Mouse (Mus musculus) hindbrain, embryonic 12.5 days (tissue): ENCODE results near the gene Cux2. TPM values are rescaled to one million over a fixed set of nuclear protein-coding genes. Genes with fewer than 3 reads are reported as not detected.

ENCODE experiments used
- ATAC-seq: fragments of 200-750 bp; cut with Nextera tagmentation; 2 replicates; pipeline ENCODE4 v1.8.0; 2017; ENCODE audit warnings: moderate TSS enrichment; ENCODE audit not compliant: low FRiP score
- H3K27ac ChIP-seq: fragments of 300-500 bp; sonication (generic); 2 replicates; pipeline ENCODE4 v1.5.1; 2016; ENCODE audit warnings: mild to moderate bottlenecking
- H3K27me3 ChIP-seq: fragments of 300-500 bp; sonication (generic); 2 replicates; pipeline ENCODE4 v1.6.1; 2016; ENCODE audit warnings: mild to moderate bottlenecking
- H3K36me3 ChIP-seq: fragments of 300-500 bp; sonication (generic); 2 replicates; pipeline ENCODE4 v1.6.1; 2016; ENCODE audit warnings: mild to moderate bottlenecking
- H3K4me1 ChIP-seq: fragments of 300-500 bp; sonication (generic); 2 replicates; pipeline ENCODE4 v1.6.1; 2016
- H3K4me2 ChIP-seq: fragments of 300-500 bp; sonication (generic); replicated peaks from 2 replicates; pipeline ENCODE4 v1.6.1; 2016; ENCODE audit warnings: mild to moderate bottlenecking
- H3K4me3 ChIP-seq: fragments of 300-500 bp; sonication (generic); 2 replicates; pipeline ENCODE4 v1.5.1; 2016; ENCODE audit warnings: mild to moderate bottlenecking
- H3K9ac ChIP-seq: fragments of 300-500 bp; sonication (generic); 2 replicates; pipeline ENCODE4 v1.6.1; 2016; ENCODE audit warnings: mild to moderate bottlenecking, moderate library complexity
- H3K9me3 ChIP-seq: fragments of 300-500 bp; sonication (generic); replicated peaks from 2 replicates; pipeline ENCODE4 v1.6.1; 2016; ENCODE audit warnings: mild to moderate bottlenecking
- WGBS: fragments of 180-500 bp; shearing (Covaris S2); methylation state at CpG from one replicate; pipeline ENCODE4 v1.1.7; 2016; 5-methylcytosine and 5-hydroxymethylcytosine counted together
- polyA plus RNA-seq: library from polyadenylated mRNA; unstranded; fragments of >200 nt; fragmentation: Nextera tagmentation; extraction: Ambion mirVana; gene quantifications from 2 replicates; pipeline ENCODE4 v1.2.1, GENCODE M21; 2016

Gene Cux2
- polyA plus RNA-seq, 1 experiment from 2014 or later = 25.7 TPM

- no peaks in the 10 kb centered on the region for H3K27me3 ChIP-seq
- ATAC-seq = no peak
- no peak overlapping the region for H3K27ac ChIP-seq
- H3K4me2 ChIP-seq = no peak overlapping the region
- no peaks in the 10 kb centered on the region for H3K36me3 ChIP-seq
- H3K9me3 ChIP-seq = no peaks in the 10 kb centered on the region
- H3K9ac ChIP-seq = no peak overlapping the region
- peaks cover 48% of the 10 kb centered on the region for H3K4me1 ChIP-seq
- WGBS = 80% methylated on average over 5 of the region's 5 CpGs
- no peak overlapping the region for H3K4me3 ChIP-seq
Observed at GRCm38 (mm10) chr5:121955806-121956205, 94.1 kb downstream of the Cux2 start.

DNA sequence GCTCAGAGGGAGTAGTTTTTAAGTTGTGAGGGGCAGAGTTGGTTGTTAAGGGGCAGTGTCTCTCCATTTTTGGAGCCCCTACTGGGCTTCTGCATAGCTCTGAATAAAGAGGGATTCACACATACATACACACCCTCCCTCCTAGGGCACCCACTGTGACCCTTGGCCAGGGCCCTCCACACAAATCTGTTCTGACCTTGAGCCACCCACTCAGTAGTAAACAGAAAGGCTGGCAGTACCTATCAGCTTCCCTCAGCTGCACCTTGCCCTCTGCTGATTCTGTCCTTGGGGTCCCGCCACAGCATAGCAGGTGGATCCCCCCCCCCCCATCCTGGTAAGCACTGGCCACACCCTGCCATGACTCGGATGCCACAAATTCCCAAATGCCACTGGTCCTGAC, 99.7 kb downstream of the Cux2 start:
- Histone ChIP-seq H3K27me3 (peaks cover 12% of the 10 kb centered on the region; the same call in 1 of the 2 replicates), H3K36me3 (no peaks in the 10 kb centered on the region), H3K9ac (no peak overlapping the region), H3K4me2 (no peak overlapping the region), H3K27ac (peak overlapping the region; percentile 93), H3K4me1 (peaks cover 54% of the 10 kb centered on the region), H3K4me3 (no peak overlapping the region), H3K9me3 (no peaks in the 10 kb centered on the region)
- WGBS = 77% methylated on average over 2 of the region's 2 CpGs
- no peak for ATAC-seq

DNA sequence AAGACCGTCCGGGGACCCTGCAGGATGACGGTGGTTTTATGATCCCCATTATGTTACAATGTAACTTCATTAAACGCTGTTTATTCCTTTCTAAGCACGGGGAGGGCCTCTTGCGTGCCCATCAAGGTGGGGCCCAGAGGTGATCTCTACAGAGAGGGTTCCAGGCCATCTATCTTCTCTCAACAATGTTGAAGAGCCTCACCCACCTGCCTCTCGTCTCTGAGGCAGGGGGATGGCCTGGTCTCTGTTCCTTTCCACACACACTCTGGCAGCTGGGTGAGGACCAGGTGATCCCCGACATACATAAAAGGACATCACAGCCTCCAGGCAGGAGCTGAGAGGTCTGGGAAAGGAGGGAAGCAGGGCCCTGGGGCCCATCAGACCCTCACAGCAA, 100.9 kb downstream of the Cux2 start:
- 0 out of 2 replicates have a peak overlapping the region, but pooled peaks have one; percentile 54 for H3K9ac ChIP-seq
- no peaks in the 10 kb centered on the region for H3K36me3 ChIP-seq
- peak overlapping the region; percentile 93 for H3K27ac ChIP-seq
- H3K4me2 ChIP-seq = peak overlapping the region; percentile 59
- 29% methylated on average over 8 of the region's 8 CpGs for WGBS
- H3K9me3 ChIP-seq = no peaks in the 10 kb centered on the region
- no peak overlapping the region for H3K4me3 ChIP-seq
- peaks cover 12% of the 10 kb centered on the region; the same call in 1 of the 2 replicates for H3K27me3 ChIP-seq
- peak; percentile 47 for ATAC-seq
- H3K4me1 ChIP-seq = peaks cover 48% of the 10 kb centered on the region

GRCm38 (mm10) chr5:121948302-121949049, 101.4 kb downstream of the Cux2 start:
- Histone ChIP-seq H3K36me3 (no peaks in the 10 kb centered on the region), H3K27me3 (peaks cover 12% of the 10 kb centered on the region; the same call in 1 of the 2 replicates), H3K4me3 (peak overlapping the region; percentile 30), H3K27ac (peak overlapping the region; percentile 93), H3K4me1 (peaks cover 48% of the 10 kb centered on the region), H3K9ac (peak overlapping the region; percentile 54), H3K4me2 (peak overlapping the region; percentile 59), H3K9me3 (no peaks in the 10 kb centered on the region)
- WGBS = 4% methylated on average over 44 of the region's 44 CpGs
- peak; percentile 78 for ATAC-seq

- no peak for ATAC-seq
- no peak overlapping the region for H3K4me2 ChIP-seq
- H3K27ac ChIP-seq = peak overlapping the region; percentile 49
- peaks cover 45% of the 10 kb centered on the region for H3K4me1 ChIP-seq
- H3K36me3 ChIP-seq = no peaks in the 10 kb centered on the region
- peaks cover 12% of the 10 kb centered on the region; the same call in 1 of the 2 replicates for H3K27me3 ChIP-seq
- no peaks in the 10 kb centered on the region for H3K9me3 ChIP-seq
- H3K4me3 ChIP-seq = no peak overlapping the region
- WGBS = 69% methylated on average over 7 of the region's 7 CpGs
- H3K9ac ChIP-seq = no peak overlapping the region
Observed at GRCm38 (mm10) chr5:121946657-121947245, 103.2 kb downstream of the Cux2 start.

GRCm38 (mm10) chr5:121945819-121946218, 104.1 kb downstream of the Cux2 start:
- no peak overlapping the region for H3K4me2 ChIP-seq
- H3K27me3 ChIP-seq = peaks cover 12% of the 10 kb centered on the region; the same call in 1 of the 2 replicates
- WGBS = 50% methylated on average over 6 of the region's 6 CpGs
- no peak overlapping the region for H3K4me3 ChIP-seq
- no peaks in the 10 kb centered on the region for H3K36me3 ChIP-seq
- peaks cover 45% of the 10 kb centered on the region for H3K4me1 ChIP-seq
- no peak overlapping the region for H3K27ac ChIP-seq
- H3K9ac ChIP-seq = no peak overlapping the region
- no peak for ATAC-seq
- no peaks in the 10 kb centered on the region for H3K9me3 ChIP-seq

DNA sequence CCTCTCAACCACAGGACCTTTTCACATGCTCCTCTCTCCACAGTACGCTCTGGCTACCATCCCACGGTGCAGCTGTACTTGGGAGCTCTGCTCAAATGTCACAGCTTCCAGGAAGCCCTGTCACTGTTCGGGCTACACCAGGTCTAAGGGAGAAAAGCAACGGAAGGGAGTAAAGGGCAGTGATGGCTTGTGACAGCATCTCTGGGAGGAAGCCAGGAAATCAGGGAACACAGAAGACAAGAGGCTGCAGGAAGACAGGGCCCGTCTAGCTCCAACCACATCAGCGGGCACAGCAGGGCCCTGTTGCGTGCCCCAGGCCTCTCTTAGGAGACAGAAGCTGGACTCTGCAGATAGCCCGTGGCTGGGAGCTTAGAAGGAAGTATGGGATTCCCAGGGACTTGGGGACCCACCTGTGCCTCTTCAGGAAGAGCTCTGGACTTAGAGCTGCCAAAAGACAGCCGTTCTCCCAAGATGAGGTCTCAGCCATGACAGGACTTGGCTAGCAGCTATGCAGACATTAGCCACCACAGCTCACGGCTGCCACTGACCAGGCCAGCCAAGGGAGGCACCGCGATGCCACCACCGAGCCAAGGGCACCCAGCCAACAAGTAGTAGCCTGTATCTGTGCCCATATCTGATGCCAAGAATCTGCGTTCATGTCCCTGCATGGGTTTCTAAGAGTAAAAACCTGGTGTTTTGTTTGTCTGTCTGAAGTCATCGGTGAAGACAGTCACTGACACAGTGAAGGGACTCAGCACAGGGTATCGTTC, 105.7 kb downstream of the Cux2 start:
- H3K4me3 ChIP-seq = no peak overlapping the region
- H3K36me3 ChIP-seq = no peaks in the 10 kb centered on the region
- ATAC-seq = no peak
- peaks cover 5% of the 10 kb centered on the region; the same call in 1 of the 2 replicates for H3K27me3 ChIP-seq
- H3K4me1 ChIP-seq = peaks cover 38% of the 10 kb centered on the region
- H3K9ac ChIP-seq = no peak overlapping the region
- H3K9me3 ChIP-seq = no peaks in the 10 kb centered on the region
- 95% methylated on average over 16 of the region's 16 CpGs for WGBS
- no peak overlapping the region for H3K27ac ChIP-seq
- H3K4me2 ChIP-seq = no peak overlapping the region

DNA sequence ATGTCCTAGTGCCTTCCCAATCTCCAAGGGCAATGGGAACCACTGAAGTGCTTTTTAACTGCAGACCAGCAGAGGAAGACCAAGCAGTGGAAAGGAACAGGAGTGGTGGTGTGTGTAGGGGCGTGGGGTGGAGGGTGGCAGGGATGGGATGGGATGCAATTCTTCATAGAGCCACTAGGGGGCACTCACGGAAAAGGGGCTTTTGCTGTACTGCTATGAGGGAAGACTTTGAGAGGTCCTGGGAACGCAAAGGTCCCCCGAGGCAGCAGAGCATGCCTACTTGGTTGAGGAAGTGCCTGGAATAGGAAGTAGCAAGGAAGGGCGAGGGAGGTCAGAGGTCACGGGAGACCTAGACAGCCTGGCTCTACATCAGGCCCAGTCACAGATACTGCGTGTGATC, 106.4 kb downstream of the Cux2 start:
- H3K4me1 ChIP-seq = peaks cover 38% of the 10 kb centered on the region
- 65% methylated on average over 7 of the region's 7 CpGs for whole genome bisulfite sequencing
- no peak for ATAC-seq

GRCm38 (mm10) chr5:121938065-121938849, 111.6 kb downstream of the Cux2 start:
- 16% methylated on average over 18 of the region's 18 CpGs for WGBS
- H3K27ac ChIP-seq = peak overlapping the region; percentile 77
- H3K4me3 ChIP-seq = no peak overlapping the region
- peak overlapping the region; percentile 21; the same call in 1 of the 2 replicates for H3K4me2 ChIP-seq
- H3K27me3 ChIP-seq = no peaks in the 10 kb centered on the region
- H3K9me3 ChIP-seq = no peaks in the 10 kb centered on the region
- H3K9ac ChIP-seq = 0 out of 2 replicates have a peak overlapping the region, but pooled peaks have one; percentile 29
- peaks cover 58% of the 10 kb centered on the region for H3K4me1 ChIP-seq
- peak; percentile 50; the same call in 1 of the 2 replicates for ATAC-seq
- H3K36me3 ChIP-seq = no peaks in the 10 kb centered on the region

More for the DNA sequence above, 106.4 kb downstream of the Cux2 start:
- no peaks in the 10 kb centered on the region for H3K9me3 ChIP-seq
- peaks cover 5% of the 10 kb centered on the region; the same call in 1 of the 2 replicates for H3K27me3 ChIP-seq
- H3K4me3 ChIP-seq = no peak overlapping the region
- H3K4me2 ChIP-seq = no peak overlapping the region
- H3K27ac ChIP-seq = no peak overlapping the region
- no peaks in the 10 kb centered on the region for H3K36me3 ChIP-seq
- no peak overlapping the region for H3K9ac ChIP-seq

DNA sequence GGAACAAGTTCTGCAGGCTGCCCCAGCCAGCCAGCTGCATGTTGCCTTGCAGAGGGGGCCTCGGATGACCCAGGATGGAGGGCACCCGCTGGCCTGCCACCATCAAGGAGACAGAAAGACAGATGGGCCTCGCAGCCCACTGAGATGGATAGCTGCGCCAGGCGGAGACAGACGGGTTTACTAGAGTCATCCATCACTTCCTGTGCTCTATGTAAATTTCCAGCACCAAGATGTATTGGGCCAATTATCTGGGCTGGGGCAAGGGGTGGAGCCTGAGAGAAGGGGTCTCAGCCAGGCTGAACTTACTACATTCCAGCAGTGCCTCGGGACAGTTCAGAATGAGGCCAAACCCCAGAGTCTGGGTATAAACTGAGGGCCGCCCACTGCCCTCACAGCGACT, 119.6 kb downstream of the Cux2 start:
- H3K4me3 ChIP-seq = no peak overlapping the region
- WGBS = 45% methylated on average over 9 of the region's 9 CpGs
- no peaks in the 10 kb centered on the region for H3K9me3 ChIP-seq
- peak; percentile 36; the same call in 1 of the 2 replicates for ATAC-seq
- peak overlapping the region; percentile 64 for H3K27ac ChIP-seq
- peaks cover 71% of the 10 kb centered on the region for H3K4me1 ChIP-seq
- no peak overlapping the region for H3K9ac ChIP-seq
- no peak overlapping the region for H3K4me2 ChIP-seq
- no peaks in the 10 kb centered on the region for H3K36me3 ChIP-seq
- peaks cover 9% of the 10 kb centered on the region for H3K27me3 ChIP-seq

DNA sequence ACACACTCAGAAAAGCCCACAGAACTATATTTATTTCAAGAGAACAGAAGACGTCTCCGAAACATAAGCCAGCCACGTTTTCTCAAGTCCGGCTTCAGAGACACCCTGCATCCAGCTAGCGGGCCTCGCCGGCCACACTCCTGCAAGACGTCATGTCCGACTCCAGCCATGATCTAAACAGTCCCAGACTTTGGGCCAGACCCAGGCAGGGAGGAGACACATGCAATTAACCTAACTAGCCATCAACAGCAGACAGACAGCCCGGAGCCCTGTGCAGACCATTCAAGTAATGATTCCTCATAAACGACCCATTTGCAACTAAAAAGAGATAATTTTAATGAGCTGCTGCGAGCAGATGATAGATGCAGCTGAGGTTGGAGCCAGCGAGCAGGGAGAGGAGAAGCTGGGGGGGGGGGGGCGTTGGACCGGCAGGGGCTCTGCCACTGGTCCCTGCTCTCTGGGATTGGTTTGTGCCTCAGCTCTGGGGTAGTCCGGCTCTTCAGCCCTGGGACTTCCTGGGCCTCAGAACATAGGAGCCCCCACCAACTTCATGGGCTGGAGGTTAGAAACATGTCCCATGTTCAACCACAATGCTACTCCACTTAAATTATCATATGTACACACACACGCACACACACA, 121.4 kb downstream of the Cux2 start:
- H3K36me3 ChIP-seq = no peaks in the 10 kb centered on the region
- H3K4me3 ChIP-seq = no peak overlapping the region
- 47% methylated on average over 15 of the region's 17 CpGs for WGBS
- H3K9me3 ChIP-seq = no peaks in the 10 kb centered on the region
- peak; percentile 51 for ATAC-seq
- peaks cover 78% of the 10 kb centered on the region for H3K4me1 ChIP-seq
- no peak overlapping the region for H3K9ac ChIP-seq
- peaks cover 23% of the 10 kb centered on the region for H3K27me3 ChIP-seq
- H3K4me2 ChIP-seq = no peak overlapping the region
- H3K27ac ChIP-seq = peak overlapping the region; percentile 80
